Mouse (Mus musculus) stomach, embryonic 16.5 days (tissue): ENCODE data around the gene Paqr9. TPM values are rescaled to one million over a fixed set of nuclear protein-coding genes. Genes with fewer than 3 reads are reported as not detected.

Experiments
- ATAC-seq: fragments of 200-750 bp; cut with Nextera tagmentation; 2 replicates; pipeline ENCODE4 v1.8.0; 2017; ENCODE audit warnings: moderate number of reproducible peaks, moderate TSS enrichment; ENCODE audit not compliant: insufficient read depth, low FRiP score
- H3K27ac ChIP-seq: fragments of 300-500 bp; sonication (generic); 2 replicates; pipeline ENCODE4 v1.5.1; 2014; ENCODE audit warnings: low read length
- H3K27me3 ChIP-seq: fragments of 300-500 bp; sonication (generic); 2 replicates; pipeline ENCODE4 v1.6.1; 2014; ENCODE audit warnings: low read length, control low read depth, mixed read lengths; ENCODE audit not compliant: control insufficient read depth, insufficient read depth
- H3K36me3 ChIP-seq: fragments of 300-500 bp; sonication (generic); 2 replicates; pipeline ENCODE4 v1.6.1; 2014; ENCODE audit warnings: low read length; ENCODE audit not compliant: control insufficient read depth, insufficient read depth
- H3K4me1 ChIP-seq: fragments of 300-500 bp; sonication (generic); 2 replicates; pipeline ENCODE4 v1.6.1; 2014; ENCODE audit warnings: low read length, control low read depth, mixed read lengths; ENCODE audit not compliant: control insufficient read depth, insufficient read depth
- H3K4me2 ChIP-seq: fragments of 300-500 bp; sonication (generic); 2 replicates; pipeline ENCODE4 v1.6.1; 2014; ENCODE audit warnings: low read depth, low read length, mixed read lengths
- H3K4me3 ChIP-seq: fragments of 300-500 bp; sonication (generic); replicated peaks from 2 replicates; pipeline ENCODE4 v1.5.1; 2014; ENCODE audit warnings: mild to moderate bottlenecking, low read length
- H3K9ac ChIP-seq: fragments of 300-500 bp; sonication (generic); 2 replicates; pipeline ENCODE4 v1.6.1; 2014; ENCODE audit warnings: low read length
- H3K9me3 ChIP-seq: fragments of 300-500 bp; sonication (generic); replicated peaks from 2 replicates; pipeline ENCODE4 v1.6.1; 2016; ENCODE audit warnings: low read length, control low read depth; ENCODE audit not compliant: control insufficient read depth
- WGBS: fragments of 180-500 bp; shearing (Covaris S2); extraction: QIAGEN DNeasy Blood & Tissue Kit; methylation state at CpG from one replicate; pipeline ENCODE4 v1.1.7; 2014; 5-methylcytosine and 5-hydroxymethylcytosine counted together
- polyA plus RNA-seq: library from polyadenylated mRNA; unstranded; fragments of >200 nt; fragmentation: Nextera tagmentation; extraction: Ambion mirVana; gene quantifications from 2 replicates; pipeline ENCODE4 v1.2.1, GENCODE M21; 2015

Gene Paqr9
- polyA plus RNA-seq, 1 experiment from 2014 or later, result 0.53 TPM

- no peak overlapping the region for H3K4me3 ChIP-seq
- H3K27ac ChIP-seq, result no peak overlapping the region
- no peaks in the 10 kb centered on the region for H3K27me3 ChIP-seq
- ATAC-seq, result no peak
- no peaks in the 10 kb centered on the region for H3K36me3 ChIP-seq
- no peaks in the 10 kb centered on the region for H3K9me3 ChIP-seq
- 0 out of 2 replicates have a peak overlapping the region, but pooled peaks have one; percentile 19 for H3K4me2 ChIP-seq
- no peak overlapping the region for H3K9ac ChIP-seq
- WGBS, result 35% methylated on average over 10 of the region's 10 CpGs
- no peaks in the 10 kb centered on the region for H3K4me1 ChIP-seq
These were observed 37.9 kb upstream of the Paqr9 start for GRCm38 (mm10) chr9:95521566-95521965.

- no peak overlapping the region for H3K4me3 ChIP-seq
- no peaks in the 10 kb centered on the region for H3K36me3 ChIP-seq
- H3K9me3 ChIP-seq, result no peaks in the 10 kb centered on the region
- no peak overlapping the region for H3K9ac ChIP-seq
- H3K27me3 ChIP-seq, result no peaks in the 10 kb centered on the region
- H3K27ac ChIP-seq, result no peak overlapping the region
- 85% methylated on average over 2 of the region's 2 CpGs for WGBS
- H3K4me2 ChIP-seq, result no peak overlapping the region
- ATAC-seq, result no peak
- H3K4me1 ChIP-seq, result no peaks in the 10 kb centered on the region
These were observed 36.9 kb upstream of the Paqr9 start for GRCm38 (mm10) chr9:95522561-95522960.

GRCm38 (mm10) chr9:95525376-95525775 lies 34.1 kb upstream of the Paqr9 start:
- Histone ChIP-seq H3K9me3 (no peaks in the 10 kb centered on the region), H3K27ac (no peak overlapping the region), H3K4me2 (no peak overlapping the region), H3K9ac (no peak overlapping the region), H3K27me3 (no peaks in the 10 kb centered on the region), H3K4me1 (no peaks in the 10 kb centered on the region), H3K36me3 (no peaks in the 10 kb centered on the region), H3K4me3 (no peak overlapping the region)
- no peak for ATAC-seq
- WGBS, result 66% methylated on average over 6 of the region's 6 CpGs

- H3K4me2 ChIP-seq, result no peak overlapping the region
- WGBS, result 0% methylated on average over 2 of the region's 2 CpGs
- peak; percentile 89; the same call in 1 of the 2 replicates for ATAC-seq
These were observed 33.5 kb upstream of the Paqr9 start for GRCm38 (mm10) chr9:95525961-95526360.

GRCm38 (mm10) chr9:95527676-95528075 lies 31.8 kb upstream of the Paqr9 start:
- 29% methylated on average over 2 of the region's 2 CpGs for WGBS
- H3K27ac ChIP-seq, result no peak overlapping the region
- no peak for ATAC-seq

More at GRCm38 (mm10) chr9:95525961-95526360, 33.5 kb upstream of the Paqr9 start:
- no peak overlapping the region for H3K9ac ChIP-seq
- no peaks in the 10 kb centered on the region for H3K4me1 ChIP-seq
- no peaks in the 10 kb centered on the region for H3K27me3 ChIP-seq
- H3K36me3 ChIP-seq, result no peaks in the 10 kb centered on the region
- H3K9me3 ChIP-seq, result no peaks in the 10 kb centered on the region
- H3K4me3 ChIP-seq, result no peak overlapping the region
- no peak overlapping the region for H3K27ac ChIP-seq

GRCm38 (mm10) chr9:95531144-95531543 lies 28.3 kb upstream of the Paqr9 start:
- ATAC-seq, result no peak

More at GRCm38 (mm10) chr9:95527676-95528075, 31.8 kb upstream of the Paqr9 start:
- H3K4me3 ChIP-seq, result no peak overlapping the region
- no peak overlapping the region for H3K4me2 ChIP-seq
- H3K9me3 ChIP-seq, result no peaks in the 10 kb centered on the region
- no peak overlapping the region for H3K9ac ChIP-seq
- H3K4me1 ChIP-seq, result no peaks in the 10 kb centered on the region
- no peaks in the 10 kb centered on the region for H3K27me3 ChIP-seq
- no peaks in the 10 kb centered on the region for H3K36me3 ChIP-seq

GRCm38 (mm10) chr9:95533817-95534216 lies 25.6 kb upstream of the Paqr9 start:
- no peak overlapping the region for H3K4me3 ChIP-seq
- H3K9me3 ChIP-seq, result no peaks in the 10 kb centered on the region
- H3K36me3 ChIP-seq, result no peaks in the 10 kb centered on the region
- H3K4me1 ChIP-seq, result no peaks in the 10 kb centered on the region
- no peak overlapping the region for H3K4me2 ChIP-seq
- H3K9ac ChIP-seq, result no peak overlapping the region
- WGBS, result 34% methylated on average over 6 of the region's 6 CpGs
- no peak for ATAC-seq
- no peaks in the 10 kb centered on the region for H3K27me3 ChIP-seq
- H3K27ac ChIP-seq, result no peak overlapping the region

More at GRCm38 (mm10) chr9:95531144-95531543, 28.3 kb upstream of the Paqr9 start:
- H3K4me1 ChIP-seq, result no peaks in the 10 kb centered on the region
- H3K4me3 ChIP-seq, result no peak overlapping the region
- H3K27me3 ChIP-seq, result no peaks in the 10 kb centered on the region
- H3K9ac ChIP-seq, result no peak overlapping the region
- no peaks in the 10 kb centered on the region for H3K9me3 ChIP-seq
- H3K27ac ChIP-seq, result no peak overlapping the region
- H3K36me3 ChIP-seq, result no peaks in the 10 kb centered on the region
- H3K4me2 ChIP-seq, result no peak overlapping the region
- 55% methylated on average over 3 of the region's 3 CpGs for WGBS

GRCm38 (mm10) chr9:95539176-95539800 lies 20.2 kb upstream of the Paqr9 start:
- Histone ChIP-seq H3K27me3 (no peaks in the 10 kb centered on the region), H3K4me1 (no peaks in the 10 kb centered on the region), H3K27ac (no peak overlapping the region), H3K4me3 (no peak overlapping the region), H3K9me3 (no peaks in the 10 kb centered on the region), H3K4me2 (no peak overlapping the region), H3K36me3 (no peaks in the 10 kb centered on the region), H3K9ac (no peak overlapping the region)
- ATAC-seq, result no peak
- 74% methylated on average over 2 of the region's 2 CpGs for WGBS

GRCm38 (mm10) chr9:95540487-95540886 lies 19.0 kb upstream of the Paqr9 start:
- 58% methylated on average over 4 of the region's 4 CpGs for WGBS
- Histone ChIP-seq H3K27ac (no peak overlapping the region), H3K36me3 (no peaks in the 10 kb centered on the region), H3K4me1 (no peaks in the 10 kb centered on the region), H3K9ac (no peak overlapping the region), H3K4me2 (no peak overlapping the region), H3K9me3 (no peaks in the 10 kb centered on the region), H3K4me3 (no peak overlapping the region), H3K27me3 (no peaks in the 10 kb centered on the region)
- no peak for ATAC-seq
